Mouse (Mus musculus) kidney, adult 10 weeks (tissue): ENCODE results near the gene Iqcd. TPM values are rescaled to one million over a fixed set of nuclear protein-coding genes. Genes with fewer than 3 reads are reported as not detected.

Experiments used
- polyA plus RNA-seq: library from polyadenylated mRNA; stranded (reverse); fragments of 350-450 nt; fragmentation: Illumina TruSeq; extraction: RNeasy Lipid Tissue Mini Kit (QIAGEN cat#74804); gene quantifications from one replicate; pipeline ENCODE4 v1.2.3, GENCODE M21; 2014; ENCODE audit warnings: low read depth, low replicate concordance

The Iqcd gene
- not detected for polyA plus RNA-seq

DNA sequence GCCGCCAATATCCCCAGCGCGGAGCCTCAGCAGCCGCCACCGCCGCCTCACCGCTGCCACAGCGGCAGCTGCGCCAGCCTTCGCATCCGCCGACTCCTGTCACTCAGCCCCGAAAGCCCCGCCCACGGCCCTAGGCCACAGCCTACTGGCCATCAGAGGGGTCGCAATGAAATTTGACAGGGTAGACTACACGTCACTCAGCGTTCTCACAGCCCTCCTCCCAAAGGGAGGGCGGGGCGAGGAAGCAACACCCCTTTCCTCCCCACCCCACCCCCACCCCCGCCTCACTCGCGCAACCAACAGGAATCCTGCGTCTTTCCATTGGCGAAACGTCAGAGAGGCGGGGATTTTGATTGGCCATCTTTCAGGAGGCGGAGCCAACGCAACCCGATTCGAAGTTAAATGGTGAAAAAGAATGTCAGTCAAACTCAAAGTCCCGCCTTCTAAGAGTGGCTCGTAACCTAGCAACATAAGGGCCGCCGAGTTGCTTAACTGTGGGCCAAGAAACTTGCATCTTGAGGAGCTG, at the start of gene Iqcd, which contains the start of gene Tpcn1:
TSS of gene Iqcd (plus strand) at position 448 of the 526 bp plus-strand sequence.
TSS of gene Tpcn1 (minus strand) at position 105 of the 526 bp plus-strand sequence.

DNA sequence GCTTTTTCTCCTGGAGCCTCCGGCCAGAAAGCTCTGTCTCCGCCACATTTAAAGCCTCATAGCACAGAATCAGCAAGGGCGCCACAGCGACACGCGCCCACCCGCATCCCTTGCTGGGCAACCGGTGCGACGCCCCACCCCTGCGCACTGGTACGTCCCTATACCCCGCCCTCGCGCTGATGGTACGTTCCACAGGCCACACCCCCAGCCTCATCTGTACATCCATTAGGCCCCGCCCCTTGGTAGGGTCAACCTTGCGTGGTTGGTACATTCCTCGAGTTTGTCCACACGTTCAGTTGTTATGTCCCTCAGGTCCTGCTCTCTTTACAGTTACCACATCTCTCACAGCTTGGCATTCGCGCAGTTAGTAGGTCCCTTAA, 23.6 kb downstream of the Iqcd start, which contains the start of the genes Rita1 and Ddx54:
TSS of gene Rita1 (minus strand) at position 148 of the 380 bp plus-strand sequence.
TSS of gene Ddx54 (plus strand) at position 298 of the 380 bp plus-strand sequence.

DNA sequence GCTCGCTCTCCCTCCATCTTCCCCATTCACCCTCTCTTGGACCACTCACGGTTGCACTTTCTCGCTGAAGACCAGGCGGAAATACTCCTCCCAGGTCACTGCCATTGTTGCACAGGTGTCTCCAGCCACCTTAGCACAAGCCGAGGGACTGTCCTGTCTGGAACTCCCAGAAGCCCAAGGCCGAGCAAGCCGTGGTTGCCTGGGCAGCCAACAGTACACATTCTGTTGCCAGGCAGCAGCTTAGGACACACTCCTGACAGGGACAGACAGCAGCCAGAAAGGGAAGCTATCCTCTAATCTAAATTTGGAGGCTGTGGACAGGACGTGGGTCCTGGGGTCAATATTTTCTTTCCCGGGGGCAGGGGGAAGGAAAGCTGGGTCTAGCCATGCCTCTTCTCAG, 45.3 kb downstream of the Iqcd start, which contains the start of gene Cfap73:
TSS of gene Cfap73 (minus strand) at position 105 of the 400 bp plus-strand sequence.

DNA sequence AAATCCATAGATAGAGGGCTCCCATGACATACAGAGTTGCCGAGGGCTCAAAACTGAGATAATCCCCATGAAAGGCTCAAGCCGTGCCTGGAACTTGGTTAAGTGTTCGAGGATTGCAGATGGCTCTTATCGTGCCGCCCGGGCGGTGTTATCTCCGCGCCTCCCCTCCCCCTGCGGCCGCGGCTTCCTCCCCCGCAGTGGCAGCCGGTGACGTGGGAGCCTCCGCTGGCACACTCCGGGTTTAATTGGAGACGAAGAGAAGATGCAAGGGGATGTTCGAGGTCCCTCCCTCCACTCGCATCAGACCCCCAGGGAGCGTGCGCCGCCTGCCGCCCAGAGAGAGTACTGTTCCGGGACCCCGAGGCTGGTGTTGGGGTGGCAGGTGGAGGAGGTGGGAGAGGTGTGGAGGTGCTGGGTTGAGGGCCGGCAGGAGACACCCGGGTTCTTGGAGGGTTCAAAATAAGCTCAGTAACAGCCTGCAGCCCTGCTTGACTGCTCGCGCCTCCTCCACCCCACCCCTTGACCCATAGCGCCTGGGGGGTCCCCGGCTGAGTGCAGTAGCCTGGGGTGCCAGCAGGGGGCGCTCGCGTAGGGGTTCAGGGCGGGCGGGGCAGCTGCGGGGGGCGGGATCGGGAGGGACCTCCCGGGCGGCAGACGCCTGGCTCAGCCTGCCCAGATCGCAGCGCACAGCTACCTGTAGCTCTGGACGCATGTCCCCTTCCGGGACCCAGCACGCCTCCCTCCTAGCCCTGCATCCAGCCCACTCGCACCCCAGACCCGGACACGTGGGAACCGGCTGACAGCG, 60.0 kb downstream of the Iqcd start, which contains the start of gene Rasal1:
TSS of gene Rasal1 (plus strand) at position 244 of the 805 bp plus-strand sequence.

Other genes starting within 250 kb of the Iqcd start
- not detected for gene Lhx5, start 157.3 kb upstream of the Iqcd start, polyA plus RNA-seq
- not detected for gene Sdsl, start 116.2 kb upstream of the Iqcd start, polyA plus RNA-seq
- not detected for gene Sds, start 112.5 kb upstream of the Iqcd start, polyA plus RNA-seq
- gene Plbd2, start 85.4 kb upstream of the Iqcd start, polyA plus RNA-seq, result 0.49 TPM
- 0.53 TPM for gene Slc8b1, start 77.8 kb upstream of the Iqcd start, polyA plus RNA-seq
- gene Tpcn1, start 343 bp upstream of the Iqcd start, polyA plus RNA-seq, result 9.7 TPM
- gene Rita1, start 23.6 kb downstream of the Iqcd start, polyA plus RNA-seq, result not detected
- gene Ddx54, start 23.7 kb downstream of the Iqcd start, polyA plus RNA-seq, result 0.32 TPM
- gene Cfap73, start 45.2 kb downstream of the Iqcd start, polyA plus RNA-seq, result not detected
- gene Rasal1, start 59.8 kb downstream of the Iqcd start, polyA plus RNA-seq, result not detected
- gene Dtx1, start 122.9 kb downstream of the Iqcd start, polyA plus RNA-seq, result not detected
- gene Oas2, start 160.8 kb downstream of the Iqcd start, polyA plus RNA-seq, result 0.57 TPM
- gene Oas3, start 188.6 kb downstream of the Iqcd start, polyA plus RNA-seq, result not detected
- not detected for gene Oas1e, start 206.5 kb downstream of the Iqcd start, polyA plus RNA-seq
- gene Oas1c, start 223.5 kb downstream of the Iqcd start, polyA plus RNA-seq, result 0.73 TPM